Mouse (Mus musculus): ENCODE measurements around the gene Rtl1.

Gene Rtl1

DNA sequence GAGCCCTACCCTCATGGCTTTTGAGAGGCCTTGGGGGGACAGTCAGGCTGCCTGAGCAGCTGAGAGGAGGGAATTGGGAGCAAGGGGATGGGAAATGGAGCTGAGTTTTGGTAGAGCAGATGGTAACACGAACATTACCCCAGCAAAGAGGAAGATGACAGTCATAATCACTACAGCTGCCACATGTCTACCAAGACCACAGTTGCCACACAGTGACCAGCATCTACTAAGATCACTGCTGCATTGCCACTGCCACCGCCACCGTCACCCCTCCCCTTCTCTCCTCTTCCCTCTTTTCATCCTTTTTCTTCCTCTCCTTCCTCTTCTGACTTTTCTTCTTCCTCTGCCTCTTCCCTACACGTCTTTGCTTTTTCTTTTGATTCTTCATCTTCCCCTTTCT, 27.9 kb downstream of the Rtl1 start:
- DNase-seq (ENCODE audit: low spot score in 2 of 2), result no peak

DNA sequence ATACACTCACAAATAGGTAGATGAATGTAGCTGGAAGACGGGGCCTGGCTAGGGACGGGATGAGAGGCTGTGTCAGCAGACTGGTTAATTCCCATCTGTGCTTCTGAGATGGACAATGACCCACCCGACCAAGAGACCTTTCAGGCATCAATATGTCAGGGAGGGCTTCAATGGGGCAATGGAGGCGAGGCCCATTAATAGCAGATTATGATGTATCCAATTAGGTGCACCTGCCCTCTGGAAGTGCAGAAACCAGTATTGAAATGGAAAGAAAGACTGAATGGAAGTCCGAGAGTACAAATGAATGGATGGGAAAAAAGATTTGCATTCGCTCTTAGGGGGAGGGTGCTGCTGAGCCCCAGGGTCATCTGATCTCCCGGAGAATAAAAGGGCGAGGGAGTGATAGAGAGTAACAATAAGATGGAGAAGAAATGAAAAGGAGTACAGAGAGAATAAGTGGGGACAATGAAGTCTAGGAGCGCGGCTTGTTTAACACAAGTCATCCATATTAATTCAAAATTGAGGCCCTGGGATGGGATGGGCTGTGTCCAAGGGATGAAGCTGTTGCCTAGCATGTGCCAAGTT, 39.9 kb downstream of the Rtl1 start:
- no peak for DNase-seq (ENCODE audit: low spot score in 2 of 2)

DNA sequence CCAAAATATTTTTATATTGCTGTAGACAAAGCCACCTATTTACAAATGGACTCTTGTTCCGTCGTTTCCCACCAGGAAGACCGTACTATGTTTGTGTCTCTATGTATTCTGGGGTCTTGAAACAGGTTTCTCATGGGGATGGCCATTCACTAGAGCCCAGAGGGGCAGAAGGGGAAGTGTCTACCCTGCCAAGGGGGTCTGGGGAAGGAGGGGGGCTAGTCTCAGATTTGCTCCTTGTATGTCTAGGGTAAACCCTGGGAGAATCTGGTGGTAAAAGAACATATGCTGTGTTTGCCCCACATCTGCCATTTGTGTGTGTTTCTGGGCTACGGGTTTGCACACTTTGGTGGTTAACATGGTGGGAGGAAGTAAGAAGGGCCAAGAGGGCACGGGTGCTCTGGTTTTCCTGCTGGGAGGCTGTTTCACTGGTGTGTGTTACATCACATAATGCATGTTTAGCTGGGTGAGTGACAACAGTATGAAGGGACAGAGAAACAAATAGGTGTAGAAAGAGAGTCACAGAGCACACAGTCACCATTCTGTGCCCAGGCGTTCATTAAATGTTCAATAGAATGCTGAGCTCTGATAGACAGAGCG, 41.1 kb downstream of the Rtl1 start:
- no peak for DNase-seq (ENCODE audit: low spot score in 2 of 2)

- no peak for DNase-seq (ENCODE audit: low spot score in 2 of 2)
These were observed 41.8 kb downstream of the Rtl1 start for GRCm38 (mm10) chr12:109558226-109558824.

- DNase-seq (ENCODE audit: low spot score in 2 of 2), result no peak
These were observed 44.2 kb downstream of the Rtl1 start for GRCm38 (mm10) chr12:109555837-109556409.

GRCm38 (mm10) chr12:109553568-109553967, 46.6 kb downstream of the Rtl1 start:
- DNase-seq (ENCODE audit: low spot score in 2 of 2), result no peak

- no peak for DNase-seq (ENCODE audit: low spot score in 2 of 2)
These were observed 47.2 kb downstream of the Rtl1 start for GRCm38 (mm10) chr12:109552754-109553525.

GRCm38 (mm10) chr12:109551771-109552170, 48.4 kb downstream of the Rtl1 start:
- DNase-seq (ENCODE audit: low spot score in 2 of 2), result no peak

- DNase-seq (ENCODE audit: low spot score in 2 of 2), result no peak
These were observed 53.0 kb downstream of the Rtl1 start for GRCm38 (mm10) chr12:109547085-109547484.

- no peak for DNase-seq (ENCODE audit: low spot score in 2 of 2)
These were observed 54.0 kb downstream of the Rtl1 start for GRCm38 (mm10) chr12:109545875-109546732.

- DNase-seq (ENCODE audit: low spot score in 2 of 2), result no peak
These were observed 56.7 kb downstream of the Rtl1 start for GRCm38 (mm10) chr12:109543281-109543923.

DNA sequence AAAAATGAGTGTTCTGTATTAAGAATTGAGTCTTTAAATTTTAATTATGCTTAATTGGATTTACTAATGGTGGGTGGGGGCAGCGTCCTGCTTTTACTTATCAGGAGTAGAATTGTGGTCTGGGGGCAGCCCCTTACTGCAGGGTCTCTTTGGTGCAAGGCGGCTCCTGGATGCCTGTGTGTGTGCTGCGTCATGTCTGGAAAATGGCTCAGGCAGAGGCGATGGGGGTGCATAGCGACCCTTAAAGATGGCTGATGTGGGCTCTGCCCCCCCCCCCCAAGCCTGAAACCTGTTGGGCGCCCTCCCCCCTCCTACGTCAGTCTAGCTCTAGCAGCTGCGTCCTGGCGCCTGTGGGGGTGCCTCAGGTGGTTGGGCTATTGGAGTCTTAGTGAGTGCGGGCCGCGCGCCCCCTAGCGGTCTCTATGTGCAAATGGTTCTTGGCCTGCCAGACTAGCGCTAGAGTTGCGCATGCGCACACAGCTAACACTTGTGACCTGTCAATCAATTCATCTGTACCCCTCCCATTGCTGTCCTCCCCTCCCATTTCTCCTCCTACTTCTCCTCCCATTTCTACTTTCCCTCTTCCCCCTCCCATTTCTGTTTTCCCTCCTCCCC, 57.4 kb downstream of the Rtl1 start:
- no peak for DNase-seq (ENCODE audit: low spot score in 2 of 2)

- no peak for DNase-seq (ENCODE audit: low spot score in 2 of 2)
These were observed 58.1 kb downstream of the Rtl1 start for GRCm38 (mm10) chr12:109542011-109542410.

DNA sequence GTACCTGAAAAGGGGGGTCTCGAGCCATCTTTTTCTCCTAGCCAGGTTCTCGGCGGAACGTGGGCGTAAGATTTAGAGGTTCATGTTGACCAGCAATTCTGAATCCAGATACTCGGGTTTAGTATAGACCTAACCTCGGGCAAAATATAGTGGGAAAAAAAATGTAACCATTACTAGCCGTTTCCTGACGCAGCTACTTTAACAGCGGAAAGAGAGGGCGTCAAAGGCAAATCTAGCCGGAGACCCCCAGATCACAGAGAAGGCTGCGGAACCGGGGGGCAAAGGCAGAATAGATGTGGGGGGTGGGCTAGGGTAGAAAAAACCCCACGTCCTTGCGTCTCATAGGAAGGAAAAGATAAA, 58.6 kb downstream of the Rtl1 start:
- DNase-seq (ENCODE audit: low spot score in 2 of 2), result no peak

DNA sequence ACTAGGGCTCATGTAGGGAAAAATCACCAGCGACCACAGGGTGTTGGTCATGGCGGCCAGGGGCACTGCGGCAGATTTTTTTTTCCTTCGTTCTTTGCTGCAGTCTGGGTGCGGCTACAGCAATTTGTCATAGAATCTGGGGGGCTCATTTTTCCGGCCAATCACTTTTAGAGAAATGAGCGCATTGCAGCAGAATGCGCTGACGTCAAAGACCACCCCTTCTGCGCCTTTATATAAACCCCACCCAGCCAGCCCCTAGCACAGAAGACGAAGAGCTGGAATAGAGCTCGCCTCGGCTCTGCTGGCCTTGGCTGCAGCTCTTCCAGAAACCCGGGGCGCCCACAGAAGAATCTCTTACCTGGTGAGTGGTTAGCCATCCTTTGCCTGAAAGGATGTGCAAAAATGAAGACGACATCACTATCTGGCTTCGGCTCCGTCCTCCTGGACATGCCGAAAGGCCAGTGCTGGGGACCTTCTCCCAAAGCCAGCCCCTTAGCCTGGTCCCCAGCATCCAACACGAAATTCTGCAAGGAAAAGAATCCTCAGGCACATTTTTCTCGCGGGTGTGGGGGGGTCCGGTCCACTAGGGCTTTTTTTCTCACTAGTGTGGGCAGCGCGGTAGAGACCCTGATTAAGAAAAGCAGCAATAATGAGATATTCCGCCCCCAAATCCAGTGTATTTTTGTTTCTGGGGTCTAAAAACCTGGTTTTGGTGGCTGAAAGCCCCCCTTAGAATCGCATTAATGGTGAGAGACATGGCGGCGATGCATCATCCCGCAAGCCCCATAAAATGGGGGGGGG, 59.2 kb downstream of the Rtl1 start:
- peak in 1 of 2 experiments; percentile 2 for DNase-seq (ENCODE audit: low spot score in 2 of 2)

- no peak for DNase-seq (ENCODE audit: low spot score in 2 of 2)
These were observed 60.2 kb downstream of the Rtl1 start for GRCm38 (mm10) chr12:109539950-109540349.

All from urinary bladder, adult 18-20 months (tissue).